Mouse (Mus musculus) left cerebral cortex, adult 8-10 months (tissue): ENCODE results near the gene Rasgrf1. TPM values are rescaled to one million over a fixed set of nuclear protein-coding genes. Genes with fewer than 3 reads are reported as not detected.

ENCODE experiments used
- DNase-seq, 2 experiments: peaks; one replicate each; pipeline ENCODE4 v3.0.0; 2022; ENCODE audit warnings: low spot score in 2 of 2
- total RNA-seq, 4 experiments: library from RNA; stranded (reverse); gene quantifications; 2 replicates each; pipeline ENCODE4 v1.2.4; 2022

Gene Rasgrf1
- 100 to 1,000 TPM; 274 to 308 (median 296) TPM for total RNA-seq

DNA sequence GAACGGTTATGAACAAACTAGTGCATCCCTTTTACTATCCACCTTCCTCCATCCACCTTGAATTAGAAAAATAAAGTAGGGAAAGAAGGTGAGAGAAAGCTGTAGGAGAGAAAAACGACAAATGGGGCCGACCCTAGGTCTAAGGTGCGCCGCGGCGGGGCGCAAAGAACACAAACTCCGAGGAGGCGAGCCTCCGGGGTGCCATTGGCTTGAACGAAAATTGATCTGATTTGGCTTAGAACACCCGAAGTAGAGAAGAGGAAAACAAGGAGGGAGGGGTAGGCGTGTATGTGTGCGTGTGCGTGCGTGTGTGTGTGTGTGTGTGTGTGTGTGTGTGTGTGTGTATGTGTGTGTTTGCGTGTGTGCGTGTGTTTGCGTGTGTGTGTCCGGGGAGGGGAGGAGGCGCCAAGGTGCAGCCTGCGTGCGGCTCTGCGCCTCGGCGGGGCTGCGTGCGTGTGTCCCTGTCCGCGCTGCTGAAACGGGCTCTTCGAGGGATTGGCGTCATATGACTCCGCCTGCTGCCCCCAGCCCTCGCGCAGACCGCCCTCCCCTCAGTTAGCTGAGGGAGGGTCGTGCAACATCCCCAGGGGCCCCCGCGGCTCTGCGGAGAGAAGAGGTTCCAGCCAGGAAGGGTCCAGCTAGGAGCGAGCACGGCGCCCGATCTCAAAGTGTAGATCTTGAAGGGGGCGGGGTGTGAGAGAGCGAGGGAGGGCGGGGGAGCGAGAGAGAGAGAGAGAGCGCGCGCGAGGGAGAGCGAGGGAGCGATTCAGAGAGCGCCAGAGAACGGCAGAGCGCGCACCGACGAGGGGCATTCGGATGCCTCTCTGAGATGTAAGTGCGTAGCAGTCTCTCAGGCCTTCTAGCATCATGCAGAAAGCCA, at the start of gene Rasgrf1:
TSS of gene Rasgrf1 (plus strand) at position 778 of the 880 bp plus-strand sequence.
- DNase-seq, result peak; percentile 56 to 59

DNA sequence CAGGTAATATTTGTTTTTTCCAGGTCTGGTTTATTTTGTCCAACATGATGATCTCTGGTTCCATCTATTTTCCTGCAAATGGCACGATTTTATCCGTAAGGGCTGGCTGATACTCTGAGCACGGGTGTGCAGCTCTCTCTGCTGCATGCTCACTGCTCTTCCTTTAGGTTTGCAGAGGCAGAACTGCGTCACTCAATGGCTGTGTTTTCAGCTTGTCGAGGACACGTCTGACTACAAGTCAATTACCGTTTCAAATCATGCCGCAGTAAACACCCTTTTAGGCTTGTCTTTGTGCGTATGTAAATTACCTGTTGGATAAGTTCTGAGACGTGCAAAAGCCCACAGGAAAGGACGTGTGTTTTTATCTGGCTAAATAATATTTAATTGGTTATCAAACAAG, 49.6 kb upstream of the Rasgrf1 start:
- DNase-seq, result no peak

DNA sequence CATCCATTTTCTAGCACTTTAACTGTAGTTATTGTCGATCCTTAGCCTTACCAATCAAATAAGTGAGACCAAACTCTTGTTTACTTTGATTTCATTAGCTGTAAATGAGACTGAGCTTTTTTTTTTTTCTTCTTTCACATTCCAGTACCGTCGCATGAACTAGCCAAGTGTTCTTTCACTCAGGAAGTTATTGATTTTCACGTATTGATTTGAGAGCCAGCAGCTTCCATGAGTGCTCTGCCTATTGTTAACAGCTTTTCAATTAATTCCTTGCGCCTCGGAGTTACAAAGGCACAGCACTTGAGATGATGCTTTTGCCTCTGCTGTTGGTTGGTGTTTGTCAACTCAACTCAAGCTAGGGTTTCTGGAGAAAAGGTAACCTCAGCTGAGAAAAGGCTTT, 49.1 kb upstream of the Rasgrf1 start:
- no peak for DNase-seq

DNA sequence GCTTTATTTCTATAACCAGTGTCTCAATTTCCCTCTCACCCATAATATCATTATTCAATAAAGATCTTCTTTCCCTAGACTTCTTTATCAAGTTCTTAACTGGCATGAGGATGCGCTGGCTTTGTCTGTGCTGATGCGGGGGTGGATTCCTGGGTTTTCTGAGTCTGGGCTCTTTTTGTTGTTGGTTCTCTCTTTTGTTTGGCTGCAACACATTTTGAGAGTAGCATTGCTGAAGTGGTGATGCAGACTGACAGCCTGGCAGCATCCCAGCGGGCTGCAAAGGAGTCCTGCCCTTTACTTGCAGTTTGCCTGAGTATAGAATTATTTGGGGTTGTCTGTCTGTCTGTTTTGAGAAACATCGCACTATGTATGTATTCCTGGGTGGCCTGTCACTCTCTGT, 42.6 kb upstream of the Rasgrf1 start:
- no peak for DNase-seq

GRCm38 (mm10) chr9:89868093-89868729, 41.5 kb upstream of the Rasgrf1 start:
- no peak for DNase-seq

GRCm38 (mm10) chr9:89869594-89869993, 40.1 kb upstream of the Rasgrf1 start:
- no peak for DNase-seq

GRCm38 (mm10) chr9:89870531-89871150, 39.1 kb upstream of the Rasgrf1 start:
- DNase-seq, result no peak

GRCm38 (mm10) chr9:89872137-89872536, 37.6 kb upstream of the Rasgrf1 start:
- no peak for DNase-seq

GRCm38 (mm10) chr9:89874434-89874833, 35.3 kb upstream of the Rasgrf1 start:
- no peak for DNase-seq

DNA sequence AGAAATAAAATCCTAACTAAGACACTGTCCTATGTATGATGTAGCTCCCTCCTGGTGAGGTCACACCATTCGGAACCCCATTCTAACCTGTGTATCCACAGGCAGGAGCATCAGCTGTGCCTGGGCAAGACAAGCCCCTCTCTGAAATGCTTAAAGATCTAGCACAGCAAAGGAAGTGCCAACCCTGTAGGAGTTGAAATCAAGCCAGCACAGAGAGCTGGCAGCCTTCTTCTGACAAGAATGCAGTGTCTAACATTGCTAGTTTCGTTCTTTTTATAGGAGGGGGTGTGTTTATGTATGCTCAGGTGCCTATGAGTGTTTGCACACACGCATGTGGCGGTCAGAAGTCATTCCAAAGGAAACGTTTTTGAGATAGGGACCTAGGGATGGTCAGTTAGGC, 34.2 kb upstream of the Rasgrf1 start:
- no peak for DNase-seq

- DNase-seq, result no peak
These were observed 31.2 kb upstream of the Rasgrf1 start for GRCm38 (mm10) chr9:89878471-89879020.

DNA sequence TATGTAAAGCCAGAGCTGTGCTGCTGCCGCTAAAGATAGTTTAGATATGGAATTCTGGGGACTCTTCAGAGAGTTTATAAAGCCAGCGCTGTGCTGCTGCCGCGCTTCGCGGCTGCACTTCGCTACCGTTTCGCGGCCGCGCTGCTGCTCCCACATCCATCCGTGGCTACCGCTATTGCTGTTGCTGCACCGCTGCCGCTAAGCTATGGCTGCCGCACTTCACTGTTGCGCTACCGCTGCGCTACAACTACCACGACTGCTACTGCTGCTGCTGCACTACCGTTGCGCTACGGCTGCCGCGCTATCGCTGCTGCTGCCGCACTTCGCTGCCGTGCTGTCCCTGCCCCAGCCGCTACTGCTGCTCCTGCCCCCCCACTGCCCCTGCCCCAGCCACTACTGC, 30.1 kb upstream of the Rasgrf1 start:
- no peak for DNase-seq

DNA sequence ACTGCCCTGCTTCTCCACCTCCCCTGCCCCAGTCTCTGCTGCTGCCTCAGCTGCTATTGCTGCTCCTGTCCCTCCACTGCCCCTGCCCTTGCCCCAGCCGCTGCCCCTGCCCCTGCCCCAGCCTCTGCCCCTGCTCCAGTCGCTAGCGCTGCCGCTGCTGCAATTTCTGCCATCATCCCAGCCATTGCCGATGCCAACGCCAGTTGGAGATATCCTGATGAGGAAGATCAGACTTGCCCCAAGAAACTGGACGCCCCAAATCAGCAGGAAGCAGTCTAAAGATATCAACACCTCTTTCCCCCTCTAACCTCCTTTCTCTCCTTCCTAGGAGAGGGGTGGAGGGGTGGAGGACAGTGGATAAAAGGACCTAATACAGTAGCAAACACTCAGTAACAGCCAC, 28.2 kb upstream of the Rasgrf1 start:
- no peak for DNase-seq

DNA sequence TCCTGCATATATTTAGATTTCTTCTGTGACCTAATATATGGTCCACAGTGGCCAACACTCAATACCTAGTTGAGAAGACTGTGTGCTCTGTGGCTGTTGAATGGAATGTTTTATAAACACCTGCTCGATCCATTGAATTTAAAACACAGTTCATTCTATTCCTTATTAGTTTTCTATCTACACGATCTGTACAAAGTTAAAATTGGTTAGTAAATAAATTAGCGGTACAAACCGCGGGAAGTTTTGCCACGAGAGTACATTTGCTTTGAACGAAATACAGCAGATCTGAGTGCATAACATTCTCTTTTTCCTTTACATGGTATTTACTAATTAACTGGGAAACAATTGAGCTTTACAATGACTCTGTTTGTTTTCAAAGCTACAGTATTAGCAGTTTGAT, 27.1 kb upstream of the Rasgrf1 start:
- DNase-seq, result no peak

DNA sequence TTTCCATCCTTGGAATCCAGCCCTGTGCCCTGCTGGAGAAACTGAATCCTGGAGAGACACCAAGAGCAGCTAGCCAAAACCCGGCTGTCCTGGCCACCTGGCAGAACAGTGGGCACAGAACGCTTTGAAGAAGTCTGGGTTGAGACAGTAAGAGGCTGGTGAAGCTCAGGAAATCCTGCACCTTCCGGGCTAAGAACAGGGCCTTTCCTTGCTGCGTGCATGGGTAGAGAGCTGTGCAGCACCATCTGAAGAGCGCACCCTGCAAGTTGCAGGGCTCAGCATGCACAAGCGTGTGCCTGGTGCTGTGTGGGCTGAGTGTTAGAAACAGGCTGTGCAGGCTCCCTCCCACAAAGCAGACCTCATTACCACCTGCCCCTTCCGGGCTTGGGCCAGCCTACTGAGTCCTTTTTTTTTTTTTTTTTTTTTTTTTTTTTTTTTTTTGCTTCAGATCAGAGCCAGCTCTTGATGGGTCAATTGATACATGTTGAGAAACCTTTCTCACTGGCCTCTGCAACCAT, 23.9 kb upstream of the Rasgrf1 start:
- DNase-seq, result peak in 1 of 2 experiments; percentile 61

DNA sequence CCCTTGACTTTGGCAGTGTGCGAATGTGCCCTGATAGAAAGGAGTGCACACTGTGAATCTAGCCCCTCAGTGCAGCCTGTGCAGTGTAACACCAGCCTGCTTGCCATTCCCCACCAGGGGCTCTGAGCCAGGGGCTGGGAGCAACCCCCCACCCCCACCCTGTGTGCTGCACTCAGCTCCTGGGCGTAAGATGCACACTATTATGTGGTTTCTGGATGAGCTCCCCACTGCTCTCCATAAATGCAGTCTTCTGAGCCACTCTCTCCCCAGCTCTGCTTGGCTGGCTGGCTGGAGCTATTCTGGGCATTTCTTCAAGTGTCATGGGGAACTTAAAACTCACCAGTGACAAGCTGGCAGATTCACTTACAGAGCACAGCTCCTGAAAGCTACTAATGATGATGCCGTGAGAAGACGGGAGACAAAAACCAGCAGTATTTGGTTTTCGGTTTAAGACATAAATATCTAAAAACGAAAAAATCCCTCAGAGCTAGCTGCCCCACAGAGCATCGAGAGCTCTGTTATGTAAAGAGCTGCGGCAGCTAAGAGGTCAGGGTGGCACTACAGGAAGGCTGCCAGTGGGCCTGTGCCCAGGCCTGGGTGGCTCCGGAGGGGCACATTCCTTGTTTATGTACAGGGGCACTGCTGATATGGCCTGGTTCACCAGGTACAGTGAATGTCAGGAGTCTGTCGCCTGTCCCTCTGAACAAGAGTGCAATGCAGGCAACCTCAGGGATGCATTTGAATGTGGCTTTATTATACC, 18.0 kb upstream of the Rasgrf1 start:
- no peak for DNase-seq

DNA sequence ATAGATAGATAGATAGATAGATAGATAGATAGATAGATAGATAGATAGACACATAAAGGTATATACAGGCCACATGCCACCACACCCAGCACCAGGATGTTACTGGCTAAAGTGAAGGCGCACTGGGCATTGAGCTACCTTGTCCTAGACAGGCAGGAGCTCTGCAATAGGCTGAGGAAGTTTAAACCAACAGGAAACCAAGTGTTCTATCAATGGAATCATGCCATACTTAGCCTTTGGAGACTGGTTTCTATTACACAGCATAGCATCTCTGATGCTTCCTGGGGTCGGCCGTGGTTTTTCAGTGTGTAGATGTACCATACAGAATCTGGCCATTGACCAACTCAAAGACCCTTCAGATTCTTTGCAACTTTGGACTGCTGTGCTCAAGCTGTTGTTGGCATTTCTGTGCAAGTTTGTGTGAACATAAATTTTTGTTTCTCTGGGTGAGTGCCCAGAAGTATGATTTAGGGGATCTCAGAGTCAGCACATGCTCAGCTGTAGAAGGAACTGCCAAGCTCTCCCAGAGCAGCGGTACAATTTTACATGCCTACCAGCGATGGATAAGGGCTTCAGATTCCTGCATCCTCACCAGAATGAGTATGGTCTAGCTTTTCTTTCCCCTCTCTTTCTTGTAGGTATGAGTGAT, 17.0 kb upstream of the Rasgrf1 start:
- DNase-seq, result no peak

DNA sequence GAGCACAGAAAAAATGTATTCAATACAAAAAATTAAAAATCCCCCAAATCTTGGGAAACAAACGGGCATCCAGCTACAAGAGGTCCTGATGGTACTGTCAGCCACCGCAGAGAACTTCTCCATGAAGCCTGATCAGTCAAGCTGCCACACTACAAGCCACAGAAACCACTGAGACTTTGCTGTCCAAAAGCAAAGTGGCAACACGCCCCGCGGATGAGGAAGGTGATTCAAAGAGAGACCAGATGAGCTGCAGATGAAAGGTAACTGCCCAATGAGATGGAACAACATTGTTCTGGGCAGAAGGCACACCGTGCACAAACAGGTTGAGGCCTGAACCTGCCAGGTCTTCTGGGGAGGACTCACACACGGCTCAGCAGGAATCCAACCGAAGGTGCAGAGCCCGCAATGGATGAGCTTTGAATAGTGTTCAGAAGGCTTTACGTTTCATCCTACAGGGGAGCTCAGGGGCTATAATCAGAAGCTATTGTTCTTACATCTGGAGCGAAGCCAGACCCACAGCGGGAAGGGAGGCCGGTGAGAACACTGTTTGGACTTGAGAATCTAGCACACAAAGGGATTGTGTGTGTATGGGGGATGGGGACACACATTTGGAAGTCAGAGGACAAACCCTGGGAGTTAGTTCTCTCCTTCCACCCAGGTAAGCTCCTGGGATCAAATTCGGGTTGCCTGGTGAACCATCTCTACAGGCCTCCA, 9.4 kb upstream of the Rasgrf1 start:
- no peak for DNase-seq

- no peak for DNase-seq
These were observed 8.5 kb upstream of the Rasgrf1 start for GRCm38 (mm10) chr9:89901184-89901583.

- no peak for DNase-seq
These were observed 6.9 kb upstream of the Rasgrf1 start for GRCm38 (mm10) chr9:89902813-89903212.
